Mouse (Mus musculus) neural tube, embryonic 12.5 days (tissue): ENCODE results near the gene Cldn10. TPM values are rescaled to one million over a fixed set of nuclear protein-coding genes. Genes with fewer than 3 reads are reported as not detected.

Source experiments
- ATAC-seq: fragments of 200-750 bp; cut with Nextera tagmentation; 2 replicates; pipeline ENCODE4 v1.8.0; 2017; ENCODE audit warnings: low read depth, mild to moderate bottlenecking, moderate TSS enrichment, moderate library complexity; ENCODE audit not compliant: low FRiP score
- H3K27ac ChIP-seq: fragments of 300-500 bp; sonication (generic); 2 replicates; pipeline ENCODE4 v1.5.1; 2016
- H3K27me3 ChIP-seq: fragments of 300-500 bp; sonication (generic); replicated peaks from 2 replicates; pipeline ENCODE4 v1.6.1; 2016; ENCODE audit warnings: mild to moderate bottlenecking
- H3K36me3 ChIP-seq: fragments of 300-500 bp; sonication (generic); 2 replicates; pipeline ENCODE4 v1.6.1; 2016; ENCODE audit warnings: mild to moderate bottlenecking
- H3K4me1 ChIP-seq: fragments of 300-500 bp; sonication (generic); 2 replicates; pipeline ENCODE4 v1.6.1; 2016
- H3K4me2 ChIP-seq: fragments of 300-500 bp; sonication (generic); replicated peaks from 2 replicates; pipeline ENCODE4 v1.6.1; 2016; ENCODE audit warnings: mild to moderate bottlenecking
- H3K4me3 ChIP-seq: fragments of 300-500 bp; sonication (generic); 2 replicates; pipeline ENCODE4 v1.5.1; 2016
- H3K9ac ChIP-seq: fragments of 300-500 bp; sonication (generic); 2 replicates; pipeline ENCODE4 v1.6.1; 2016; ENCODE audit warnings: mild to moderate bottlenecking
- H3K9me3 ChIP-seq: fragments of 300-500 bp; sonication (generic); 2 replicates; pipeline ENCODE4 v1.6.1; 2016; ENCODE audit warnings: mild to moderate bottlenecking
- WGBS: fragments of 180-500 bp; shearing (Covaris S2); methylation state at CpG from one replicate; pipeline ENCODE4 v1.1.7; 2016; 5-methylcytosine and 5-hydroxymethylcytosine counted together
- polyA plus RNA-seq: library from polyadenylated mRNA; unstranded; fragments of >200 nt; fragmentation: Nextera tagmentation; extraction: Ambion mirVana; gene quantifications from 2 replicates; pipeline ENCODE4 v1.2.1, GENCODE M21; 2016

Gene Cldn10
- polyA plus RNA-seq, 1 experiment from 2014 or later = 0.66 TPM

DNA sequence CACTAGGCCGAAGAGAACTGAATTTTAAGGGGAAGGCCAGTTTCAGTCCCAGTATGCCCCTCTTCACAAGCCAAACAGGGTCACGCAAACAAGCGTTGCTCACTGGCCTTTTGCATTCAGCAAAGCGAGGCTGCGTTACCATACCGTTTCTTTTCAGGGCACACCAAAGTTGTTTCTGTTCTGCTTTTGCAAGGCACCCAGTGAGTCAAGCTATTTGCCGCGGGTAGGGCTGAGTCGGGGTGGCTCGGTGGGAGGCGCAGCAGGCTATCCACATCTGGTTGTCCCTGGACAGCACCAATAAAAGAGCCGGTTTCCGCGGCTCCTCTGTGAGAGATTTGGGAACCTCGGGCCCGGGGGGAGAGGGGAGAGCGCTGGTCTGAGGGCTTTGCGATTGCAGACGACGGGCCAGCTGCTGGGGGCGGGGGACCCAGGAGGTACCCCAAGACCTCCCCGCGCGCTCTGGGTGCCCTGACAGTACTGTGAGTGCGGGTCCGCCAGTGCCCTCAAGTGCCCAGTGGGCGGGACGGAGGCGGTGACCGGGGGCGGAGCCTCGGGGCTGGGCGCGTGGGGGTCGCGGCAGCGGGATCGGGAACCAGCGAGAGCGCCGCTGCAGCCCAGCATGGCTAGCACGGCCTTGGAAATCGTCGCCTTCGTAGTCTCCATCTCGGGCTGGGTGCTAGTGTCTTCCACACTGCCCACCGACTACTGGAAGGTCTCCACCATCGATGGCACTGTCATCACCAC lies 66.8 kb downstream of the Cldn10 start:
- 1% methylated on average over 48 of the region's 48 CpGs for WGBS
- Histone ChIP-seq H3K4me2 (peak overlapping the region; percentile 98), H3K27me3 (peaks cover 21% of the 10 kb centered on the region), H3K4me3 (peak overlapping the region; percentile 48), H3K27ac (no peak overlapping the region), H3K36me3 (no peaks in the 10 kb centered on the region), H3K9ac (peak overlapping the region; percentile 54), H3K9me3 (no peaks in the 10 kb centered on the region), H3K4me1 (peaks cover 14% of the 10 kb centered on the region)
- peak; percentile 79 for ATAC-seq

DNA sequence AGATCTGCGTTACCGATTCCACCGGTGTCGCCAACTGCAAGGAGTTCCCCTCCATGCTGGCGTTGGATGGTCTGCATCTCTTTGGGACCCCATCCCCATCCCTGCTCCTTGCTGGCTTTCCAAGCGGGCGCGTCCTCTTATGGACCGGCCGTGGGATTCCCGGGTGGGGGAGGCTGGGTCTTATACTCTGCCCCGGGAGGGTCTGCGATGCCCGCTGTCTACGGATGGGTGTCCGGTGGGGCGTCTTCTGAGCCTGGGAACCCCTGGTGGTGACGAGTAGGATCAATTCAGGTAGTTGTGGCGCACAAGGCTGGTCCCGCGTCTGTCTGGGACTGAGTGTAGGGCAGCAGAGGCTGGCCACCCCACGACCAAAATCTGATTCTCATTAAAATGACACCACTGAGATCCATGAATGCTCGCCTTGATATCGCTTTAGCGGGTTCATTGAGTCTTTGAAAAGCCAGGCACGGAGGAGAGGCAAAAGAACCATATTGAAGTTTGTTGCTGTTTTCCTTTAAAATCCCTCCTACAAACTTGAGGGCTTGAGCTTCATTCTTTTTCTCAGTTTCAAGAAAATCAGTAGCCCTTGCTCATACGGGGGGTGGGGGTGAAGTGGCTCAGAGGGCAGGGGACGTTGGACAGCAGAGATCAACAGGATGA lies 67.6 kb downstream of the Cldn10 start:
- Histone ChIP-seq H3K27ac (no peak overlapping the region), H3K9me3 (no peaks in the 10 kb centered on the region), H3K4me2 (peak overlapping the region; percentile 98), H3K36me3 (no peaks in the 10 kb centered on the region), H3K4me1 (peaks cover 14% of the 10 kb centered on the region), H3K9ac (peak overlapping the region; percentile 54), H3K4me3 (peak overlapping the region; percentile 48), H3K27me3 (peaks cover 21% of the 10 kb centered on the region)
- ATAC-seq = peak; percentile 74
- WGBS = 2% methylated on average over 28 of the region's 28 CpGs

DNA sequence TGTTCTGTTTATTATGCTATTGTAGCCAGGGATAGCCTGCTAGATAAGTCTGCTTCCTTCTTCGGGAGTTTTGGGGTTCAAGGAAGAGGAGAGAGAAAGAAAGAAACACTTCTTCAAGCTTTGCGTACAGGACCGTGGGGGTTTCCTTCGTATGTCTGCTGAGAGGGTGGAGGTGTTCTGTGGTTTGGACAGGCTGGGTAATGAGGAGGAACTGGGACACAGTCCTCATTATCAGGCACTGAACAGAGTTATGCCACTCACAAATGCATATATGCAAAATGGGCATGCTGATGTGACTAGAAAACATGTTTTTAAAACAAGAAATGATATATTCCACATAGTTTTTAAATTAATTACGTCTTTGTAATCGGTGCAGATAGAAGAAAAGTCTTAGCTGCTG lies 68.9 kb downstream of the Cldn10 start:
- no peaks in the 10 kb centered on the region for H3K9me3 ChIP-seq
- no peak for ATAC-seq
- H3K36me3 ChIP-seq = no peaks in the 10 kb centered on the region
- H3K9ac ChIP-seq = no peak overlapping the region
- WGBS = 87% methylated on average over 6 of the region's 6 CpGs
- H3K4me2 ChIP-seq = no peak overlapping the region
- H3K4me1 ChIP-seq = peaks cover 14% of the 10 kb centered on the region
- no peak overlapping the region for H3K4me3 ChIP-seq
- H3K27me3 ChIP-seq = peaks cover 21% of the 10 kb centered on the region
- no peak overlapping the region for H3K27ac ChIP-seq

DNA sequence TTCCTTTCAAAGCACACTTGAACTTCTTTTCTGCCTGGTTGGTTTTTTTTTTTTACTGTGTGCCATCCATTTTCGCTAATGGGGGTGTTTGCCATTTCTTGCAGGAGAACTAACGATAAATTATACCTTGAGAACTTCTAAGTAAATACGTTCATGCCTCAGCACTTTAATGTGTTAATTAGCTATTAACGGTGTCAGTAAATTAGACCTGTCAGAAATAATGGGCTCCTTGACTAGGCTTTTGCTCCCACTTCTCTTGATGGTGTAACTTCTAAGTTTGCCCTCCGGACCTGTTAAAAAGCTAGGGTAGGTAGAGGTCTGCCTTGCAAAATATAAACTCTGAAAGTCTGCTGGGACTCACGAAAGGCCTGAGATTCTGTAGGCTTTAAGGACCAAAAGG lies 70.6 kb downstream of the Cldn10 start:
- WGBS = 38% methylated on average over 6 of the region's 6 CpGs
- Histone ChIP-seq H3K9ac (no peak overlapping the region), H3K27ac (no peak overlapping the region), H3K4me2 (no peak overlapping the region), H3K27me3 (peaks cover 21% of the 10 kb centered on the region), H3K4me1 (peaks cover 14% of the 10 kb centered on the region), H3K4me3 (no peak overlapping the region), H3K36me3 (no peaks in the 10 kb centered on the region), H3K9me3 (no peaks in the 10 kb centered on the region)
- no peak for ATAC-seq

DNA sequence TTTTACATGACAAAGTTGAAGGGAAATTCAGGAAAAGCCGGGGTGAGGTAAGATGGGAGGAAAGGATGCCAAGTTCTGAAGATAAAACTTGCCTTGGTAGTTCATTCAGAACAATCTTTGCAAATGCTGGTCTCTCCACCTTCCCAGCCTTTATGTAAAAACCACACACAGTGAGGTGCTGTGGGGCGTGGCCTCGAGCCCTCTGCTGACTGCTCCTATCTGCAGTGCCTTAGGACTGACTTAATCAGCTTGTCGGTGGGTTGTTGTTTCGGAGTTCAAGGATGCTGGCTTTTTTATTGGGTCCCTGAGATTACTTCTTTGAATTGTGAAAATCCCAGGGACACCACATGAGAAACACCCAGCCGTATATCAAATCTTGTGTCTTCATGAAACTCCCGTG lies 74.5 kb downstream of the Cldn10 start:
- Histone ChIP-seq H3K4me2 (no peak overlapping the region), H3K27me3 (0 out of 2 replicates have a peak, but pooled peaks cover 2% of the 10 kb centered on the region), H3K4me3 (no peak overlapping the region), H3K27ac (no peak overlapping the region), H3K4me1 (no peaks in the 10 kb centered on the region), H3K9me3 (no peaks in the 10 kb centered on the region), H3K9ac (no peak overlapping the region), H3K36me3 (no peaks in the 10 kb centered on the region)
- WGBS = 60% methylated on average over 7 of the region's 7 CpGs
- no peak for ATAC-seq

DNA sequence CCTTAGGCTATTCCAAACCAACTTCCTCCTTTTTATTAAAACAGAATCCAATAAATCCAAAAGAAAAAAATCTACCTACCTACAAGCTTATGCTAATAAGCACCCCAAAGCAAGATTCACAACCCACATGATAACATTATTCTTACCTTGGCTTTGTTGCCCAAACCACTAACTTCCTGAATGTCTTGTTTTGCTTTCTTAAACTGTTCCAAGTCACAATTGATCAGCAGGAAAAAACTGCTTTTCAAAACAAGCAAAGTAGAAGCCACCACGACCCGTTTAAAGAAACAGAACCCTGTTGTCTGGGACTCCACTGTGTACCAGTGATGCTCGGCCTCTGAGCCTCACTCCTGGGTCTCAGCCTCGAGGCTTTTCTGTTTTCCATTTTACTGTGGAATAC lies 77.2 kb downstream of the Cldn10 start:
- Histone ChIP-seq H3K4me1 (no peaks in the 10 kb centered on the region), H3K36me3 (no peaks in the 10 kb centered on the region), H3K4me2 (no peak overlapping the region), H3K27me3 (no peaks in the 10 kb centered on the region), H3K4me3 (no peak overlapping the region), H3K27ac (no peak overlapping the region), H3K9me3 (no peaks in the 10 kb centered on the region), H3K9ac (no peak overlapping the region)
- ATAC-seq = no peak
- WGBS = 69% methylated on average over 4 of the region's 4 CpGs

DNA sequence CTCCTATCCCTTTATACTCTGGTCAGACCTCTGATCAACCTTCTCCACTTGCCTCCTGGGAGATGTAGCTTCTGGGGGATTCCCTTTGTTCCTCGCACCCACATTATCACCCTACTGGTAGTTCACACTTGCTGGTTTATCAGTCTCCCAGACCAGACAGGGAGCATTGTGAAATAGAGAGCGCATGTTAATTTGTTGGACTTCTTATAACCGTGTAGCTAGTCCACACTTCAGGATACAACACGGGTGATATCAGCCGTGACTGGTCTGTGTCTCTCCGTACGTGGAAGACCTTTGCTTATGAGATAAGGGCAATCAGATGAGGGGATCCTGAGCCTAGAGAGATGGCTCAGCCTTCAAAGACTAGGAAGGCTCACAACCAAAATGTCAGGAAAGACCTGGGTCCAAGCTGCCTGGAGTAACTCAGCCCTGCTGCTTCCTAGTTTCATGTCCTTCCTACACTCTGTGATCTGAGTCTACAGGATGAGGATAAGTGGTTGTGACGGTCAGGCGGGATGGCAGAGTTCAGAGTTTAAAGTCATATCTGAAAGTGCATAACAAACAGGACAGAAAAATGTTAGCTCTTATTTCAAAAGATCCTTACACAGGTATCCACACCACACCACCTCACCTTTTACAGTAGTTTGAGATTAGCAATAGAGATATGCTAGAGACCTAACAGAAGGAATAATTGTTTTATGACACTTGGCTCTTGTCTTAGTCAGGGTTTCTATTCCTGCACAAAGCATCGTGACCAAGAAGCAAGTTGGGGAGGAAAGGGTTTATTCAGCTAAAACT lies 78.5 kb downstream of the Cldn10 start:
- Histone ChIP-seq H3K9me3 (no peaks in the 10 kb centered on the region), H3K4me1 (no peaks in the 10 kb centered on the region), H3K27me3 (no peaks in the 10 kb centered on the region), H3K36me3 (no peaks in the 10 kb centered on the region), H3K4me3 (no peak overlapping the region), H3K4me2 (no peak overlapping the region), H3K9ac (no peak overlapping the region), H3K27ac (no peak overlapping the region)
- no peak for ATAC-seq
- 88% methylated on average over 10 of the region's 10 CpGs for WGBS

DNA sequence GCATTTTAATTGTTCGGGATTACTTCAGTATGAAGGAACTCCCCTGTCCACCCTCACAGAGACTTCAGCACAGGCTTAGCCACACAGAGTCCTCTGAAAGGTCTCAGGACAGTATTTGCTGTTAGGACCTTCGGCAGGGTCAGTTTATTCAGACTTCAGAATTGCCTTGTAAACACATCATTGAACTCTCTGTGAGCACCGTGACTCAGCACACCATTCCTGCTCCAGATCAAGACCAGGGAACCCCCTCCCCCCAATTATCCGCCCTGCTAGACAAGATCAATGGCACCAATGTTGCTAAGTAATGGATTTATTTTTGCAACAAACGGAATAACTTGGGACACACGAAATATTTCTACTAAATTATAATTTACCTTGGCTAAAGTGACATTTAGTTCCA lies 79.7 kb downstream of the Cldn10 start:
- Histone ChIP-seq H3K4me3 (no peak overlapping the region), H3K9me3 (no peaks in the 10 kb centered on the region), H3K27me3 (no peaks in the 10 kb centered on the region), H3K36me3 (0 out of 2 replicates have a peak, but pooled peaks cover 5% of the 10 kb centered on the region), H3K9ac (no peak overlapping the region), H3K4me2 (no peak overlapping the region), H3K4me1 (no peaks in the 10 kb centered on the region), H3K27ac (no peak overlapping the region)
- WGBS = 66% methylated on average over 6 of the region's 6 CpGs
- no peak for ATAC-seq

DNA sequence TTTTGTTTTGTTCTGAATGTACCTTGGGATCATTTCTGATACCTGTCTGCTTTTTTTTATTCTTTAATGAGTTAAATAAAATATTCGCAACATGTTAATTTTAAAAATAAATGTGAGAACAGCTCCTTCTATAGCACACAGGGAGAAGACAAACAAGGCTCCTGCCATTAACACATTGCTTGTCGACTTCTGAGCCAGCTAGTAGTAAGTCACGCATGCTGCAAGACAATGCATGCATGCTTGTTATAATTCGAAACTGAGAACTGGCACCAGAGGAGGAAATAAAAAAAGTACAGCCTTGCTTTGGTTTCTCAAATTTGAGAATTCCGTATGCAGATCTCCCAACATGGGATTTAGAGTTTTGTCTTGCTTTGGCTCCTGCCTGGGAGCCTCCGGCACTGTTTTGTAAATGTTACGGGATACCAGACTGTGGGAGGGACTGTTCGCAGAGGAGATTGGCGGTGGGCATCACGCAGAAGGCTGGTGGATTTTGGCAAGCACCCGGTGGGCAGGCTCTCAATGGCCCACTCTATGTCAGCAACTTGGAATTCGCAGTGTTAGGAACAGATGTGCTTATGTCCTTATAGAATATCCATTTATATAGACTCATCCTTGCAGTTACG lies 80.5 kb downstream of the Cldn10 start:
- no peak overlapping the region for H3K4me2 ChIP-seq
- peaks cover 11% of the 10 kb centered on the region; the same call in 1 of the 2 replicates for H3K36me3 ChIP-seq
- no peak overlapping the region for H3K4me3 ChIP-seq
- no peak overlapping the region for H3K9ac ChIP-seq
- WGBS = 85% methylated on average over 13 of the region's 13 CpGs
- H3K4me1 ChIP-seq = no peaks in the 10 kb centered on the region
- H3K9me3 ChIP-seq = no peaks in the 10 kb centered on the region
- no peaks in the 10 kb centered on the region for H3K27me3 ChIP-seq
- ATAC-seq = no peak
- H3K27ac ChIP-seq = no peak overlapping the region

DNA sequence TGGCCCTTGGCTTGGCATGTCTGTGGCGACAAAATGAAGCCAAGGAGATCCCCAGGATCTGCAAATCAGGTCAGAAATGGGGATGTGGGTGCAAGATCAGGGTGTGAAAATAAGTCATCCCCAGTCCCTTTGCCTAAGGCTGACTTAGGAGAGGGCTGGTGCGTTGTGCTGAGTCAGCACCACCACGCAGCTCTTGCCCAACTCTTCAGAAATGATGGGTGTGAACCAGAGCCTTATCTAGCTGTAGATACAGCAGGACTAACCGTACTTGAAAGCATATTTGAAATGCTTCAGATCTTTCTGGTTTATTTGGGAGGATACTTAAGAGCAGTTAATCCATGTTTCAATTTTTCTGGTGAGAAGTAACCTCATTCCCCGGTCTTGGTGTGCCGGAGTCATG lies 82.0 kb downstream of the Cldn10 start:
- H3K4me1 ChIP-seq = no peaks in the 10 kb centered on the region
- no peak overlapping the region for H3K27ac ChIP-seq
- no peak overlapping the region for H3K4me2 ChIP-seq
- peaks cover 15% of the 10 kb centered on the region for H3K36me3 ChIP-seq
- no peak overlapping the region for H3K4me3 ChIP-seq
- no peaks in the 10 kb centered on the region for H3K27me3 ChIP-seq
- no peak overlapping the region for H3K9ac ChIP-seq
- H3K9me3 ChIP-seq = no peaks in the 10 kb centered on the region
- WGBS = 93% methylated on average over 6 of the region's 6 CpGs
- no peak for ATAC-seq

DNA sequence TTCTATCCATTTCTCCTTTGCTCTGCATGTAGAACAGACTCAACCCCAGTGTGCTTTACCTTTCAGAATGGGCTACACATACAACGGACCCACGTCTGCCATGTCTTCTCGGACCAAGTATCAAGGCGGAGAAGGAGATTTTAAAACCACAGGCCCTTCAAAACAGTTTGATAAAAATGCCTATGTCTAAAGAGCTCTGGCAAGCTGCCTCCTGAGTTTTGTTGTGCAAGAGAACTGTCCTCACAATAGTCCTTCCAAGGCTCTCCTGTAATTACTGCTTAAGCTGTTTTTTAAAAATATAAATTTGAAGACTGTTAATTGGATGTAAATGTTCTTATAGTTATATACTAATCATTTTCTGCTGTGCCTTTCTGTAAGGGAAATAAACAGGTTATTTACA lies 86.4 kb downstream of the Cldn10 start:
- Histone ChIP-seq H3K36me3 (peaks cover 48% of the 10 kb centered on the region), H3K27me3 (no peaks in the 10 kb centered on the region), H3K4me3 (no peak overlapping the region), H3K9me3 (no peaks in the 10 kb centered on the region), H3K9ac (no peak overlapping the region), H3K4me2 (no peak overlapping the region), H3K27ac (no peak overlapping the region), H3K4me1 (no peaks in the 10 kb centered on the region)
- 92% methylated on average over 4 of the region's 4 CpGs for WGBS
- ATAC-seq = no peak
